Mouse (Mus musculus): Measurements from ENCODE around the gene Ryk.

GRCm38 (mm10) chr9:102921791-102922190 lies 87.1 kb downstream of the Ryk start:
- TF ChIP-seq CTCF (IDR thresholded peaks at IDR 0.05; ENCODE audit: low read depth), result no peak
- TF ChIP-seq EP300 (IDR thresholded peaks at IDR 0.05; ENCODE audit: low read depth), result no peak
